ENCODE assay signal across 13 mouse cellular contexts in the genomic region with DNA sequence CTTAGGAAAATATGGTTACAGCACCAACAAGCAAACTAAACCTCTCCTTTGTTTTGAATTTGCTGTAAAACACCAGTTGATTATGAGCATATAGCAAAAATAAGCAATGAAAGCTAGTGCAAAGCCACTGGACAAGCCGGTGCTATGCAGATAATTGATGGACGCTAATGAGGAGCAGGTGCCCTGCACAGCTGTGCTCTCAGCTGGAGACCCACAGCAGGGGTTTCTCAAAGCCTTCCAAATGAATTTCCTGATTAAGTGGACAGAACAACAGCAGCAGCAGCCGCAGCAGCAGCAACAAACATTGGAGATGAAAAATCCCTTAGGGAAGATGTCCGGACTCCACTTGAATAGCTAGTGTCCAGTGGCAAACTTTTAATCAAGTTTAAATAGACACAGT.
DNase-seq lines count a peak whose midpoint lies in the region; ATAC-seq and TF ChIP-seq lines count a peak whose summit lies in the region.
"Had no signal": no experiment of that assay in that cellular context is flagged by ENCODE, and none has a peak within 500 bp of the region (broad histone marks: within the 10 kb centered on the region; RNA-seq: fewer than 3 reads in every experiment).

No protein-coding gene starts in this region.

- H3K4me2 ChIP-seq in forebrain, embryonic 12.5 days, result no peak overlapping the region
- H3K4me2 ChIP-seq in forebrain, embryonic 16.5 days (ENCODE audit: low read length), result no peak overlapping the region
- H3K4me2 ChIP-seq in lung, embryonic 14.5 days, result no peak overlapping the region
- no peak overlapping the region for H3K4me2 ChIP-seq in forebrain, embryonic 14.5 days (ENCODE audit: low read length)
- H3K4me2 ChIP-seq in neural tube, embryonic 11.5 days (ENCODE audit: low read depth), result no peak overlapping the region
- H3K4me2 ChIP-seq: embryonic facial prominence, embryonic 13.5 days; limb, embryonic 15.5 days had no signal

- H3K36me3 ChIP-seq in forebrain, embryonic 12.5 days (replicated peaks), result no peaks in the 10 kb centered on the region
- no peaks in the 10 kb centered on the region for H3K36me3 ChIP-seq in forebrain, embryonic 16.5 days (ENCODE audit: control insufficient read depth, insufficient read depth)
- no peaks in the 10 kb centered on the region for H3K36me3 ChIP-seq in lung, embryonic 14.5 days (ENCODE audit: insufficient read depth)
- no peaks in the 10 kb centered on the region for H3K36me3 ChIP-seq in forebrain, embryonic 14.5 days (ENCODE audit: control insufficient read depth, insufficient read depth, low read length)
- no peaks in the 10 kb centered on the region for H3K36me3 ChIP-seq in neural tube, embryonic 11.5 days (ENCODE audit: control insufficient read depth, insufficient read depth, low read length)
- H3K36me3 ChIP-seq: embryonic facial prominence, embryonic 13.5 days; limb, embryonic 15.5 days had no signal

- peak; percentile 51 for DNase-seq in lung, embryonic 14.5 days
- DNase-seq in lung, postnatal 14 days, result no peak
- no peak for DNase-seq in forebrain, embryonic 14.5 days (ENCODE audit: low spot score)
- peak; percentile 68 for DNase-seq in neural tube, embryonic 11.5 days (ENCODE audit: low spot score)
- no peak for DNase-seq in layer of hippocampus, postnatal 14 days (ENCODE audit: low spot score in 2 of 2)
- DNase-seq: B cell, adult 2 months; gastrocnemius, postnatal 36 days; right cerebral cortex, adult 18-20 months had no signal

- no peak overlapping the region for H3K4me3 ChIP-seq in forebrain, embryonic 12.5 days (replicated peaks)
- H3K4me3 ChIP-seq in forebrain, embryonic 16.5 days (replicated peaks; ENCODE audit: low read length), result no peak overlapping the region
- H3K4me3 ChIP-seq in lung, embryonic 14.5 days (ENCODE audit: low read depth, low read length), result no peak overlapping the region
- H3K4me3 ChIP-seq in forebrain, embryonic 14.5 days (ENCODE audit: low read depth, low read length), result no peak overlapping the region
- no peak overlapping the region for H3K4me3 ChIP-seq in neural tube, embryonic 11.5 days (ENCODE audit: low read depth, low read length)
- H3K4me3 ChIP-seq: embryonic facial prominence, embryonic 13.5 days; limb, embryonic 15.5 days had no signal

- TF ChIP-seq CTCF in lung, embryonic 14.5 days (IDR thresholded peaks at IDR 0.05; ENCODE audit: low read depth), result no peak

- 0 out of 2 replicates have a peak overlapping the region, but pooled peaks have one; percentile 9 for H3K27ac ChIP-seq in forebrain, embryonic 12.5 days
- no peak overlapping the region for H3K27ac ChIP-seq in forebrain, embryonic 16.5 days (ENCODE audit: low read length)
- H3K27ac ChIP-seq in lung, embryonic 14.5 days (ENCODE audit: low read depth), result no peak overlapping the region
- no peak overlapping the region for H3K27ac ChIP-seq in forebrain, embryonic 14.5 days (ENCODE audit: low read depth, low read length)
- H3K27ac ChIP-seq in neural tube, embryonic 11.5 days (ENCODE audit: low read depth, low read length), result no peak overlapping the region
- H3K27ac ChIP-seq: embryonic facial prominence, embryonic 13.5 days; limb, embryonic 15.5 days had no signal

- H3K9ac ChIP-seq in forebrain, embryonic 12.5 days, result no peak overlapping the region
- no peak overlapping the region for H3K9ac ChIP-seq in forebrain, embryonic 16.5 days (replicated peaks; ENCODE audit: low read depth, low read length)
- no peak overlapping the region for H3K9ac ChIP-seq in lung, embryonic 14.5 days
- no peak overlapping the region for H3K9ac ChIP-seq in forebrain, embryonic 14.5 days (ENCODE audit: low read length)
- no peak overlapping the region for H3K9ac ChIP-seq in neural tube, embryonic 11.5 days (ENCODE audit: low read length)
- H3K9ac ChIP-seq: embryonic facial prominence, embryonic 13.5 days; limb, embryonic 15.5 days had no signal

- H3K9me3 ChIP-seq in forebrain, embryonic 12.5 days, result no peaks in the 10 kb centered on the region
- no peaks in the 10 kb centered on the region for H3K9me3 ChIP-seq in forebrain, embryonic 16.5 days (ENCODE audit: control insufficient read depth, low read length)
- no peaks in the 10 kb centered on the region for H3K9me3 ChIP-seq in lung, embryonic 14.5 days (ENCODE audit: low read depth, low read length)
- no peaks in the 10 kb centered on the region for H3K9me3 ChIP-seq in forebrain, embryonic 14.5 days (replicated peaks; ENCODE audit: control insufficient read depth, low read length)
- H3K9me3 ChIP-seq in neural tube, embryonic 11.5 days (ENCODE audit: control insufficient read depth, low read length), result no peaks in the 10 kb centered on the region
- H3K9me3 ChIP-seq: embryonic facial prominence, embryonic 13.5 days; limb, embryonic 15.5 days had no signal

- under 1% methylated on average over 4 of the region's 4 CpGs for WGBS in forebrain, embryonic 12.5 days
- 2% methylated on average over 4 of the region's 4 CpGs for WGBS in forebrain, embryonic 16.5 days
- 21% methylated on average over 4 of the region's 4 CpGs for WGBS in lung, embryonic 14.5 days
- 0% methylated on average over 4 of the region's 4 CpGs for WGBS in forebrain, embryonic 14.5 days
- WGBS in neural tube, embryonic 11.5 days, result 6% methylated on average over 4 of the region's 4 CpGs

- H3K4me1 ChIP-seq in forebrain, embryonic 12.5 days, result peaks cover 15% of the 10 kb centered on the region
- H3K4me1 ChIP-seq in forebrain, embryonic 16.5 days (replicated peaks; ENCODE audit: control insufficient read depth, insufficient read depth, low read length), result no peaks in the 10 kb centered on the region
- peaks cover 3% of the 10 kb centered on the region; the same call in 1 of the 2 replicates for H3K4me1 ChIP-seq in lung, embryonic 14.5 days (ENCODE audit: insufficient read depth)
- H3K4me1 ChIP-seq in forebrain, embryonic 14.5 days (ENCODE audit: control insufficient read depth, insufficient read depth, low read length), result no peaks in the 10 kb centered on the region
- H3K4me1 ChIP-seq in neural tube, embryonic 11.5 days (ENCODE audit: control insufficient read depth, insufficient read depth, low read length), result 0 out of 2 replicates have a peak, but pooled peaks cover 2% of the 10 kb centered on the region

- 0 out of 2 replicates have a peak, but pooled peaks have one; percentile 57 for ATAC-seq in forebrain, embryonic 12.5 days (ENCODE audit: low FRiP score)
- no peak for ATAC-seq in forebrain, embryonic 16.5 days
- peak; percentile 79; the same call in 1 of the 2 replicates for ATAC-seq in lung, embryonic 14.5 days (ENCODE audit: insufficient read depth)
- 0 out of 2 replicates have a peak, but pooled peaks have one; percentile 23 for ATAC-seq in forebrain, embryonic 14.5 days
- peak; percentile 60; the same call in 1 of the 2 replicates for ATAC-seq in neural tube, embryonic 11.5 days (ENCODE audit: insufficient read depth, low FRiP score, low TSS enrichment)
- ATAC-seq in monocyte, adult 5-6 weeks (replicated peaks; ENCODE audit: insufficient number of reproducible peaks, low FRiP score, low TSS enrichment, poor library complexity, severe bottlenecking), result no peak

- no peaks in the 10 kb centered on the region for H3K27me3 ChIP-seq in forebrain, embryonic 12.5 days
- H3K27me3 ChIP-seq in forebrain, embryonic 16.5 days (replicated peaks; ENCODE audit: control insufficient read depth, insufficient read depth, low read length), result no peaks in the 10 kb centered on the region
- no peaks in the 10 kb centered on the region for H3K27me3 ChIP-seq in lung, embryonic 14.5 days (ENCODE audit: insufficient read depth, low read length)
- H3K27me3 ChIP-seq in forebrain, embryonic 14.5 days (replicated peaks; ENCODE audit: control insufficient read depth, insufficient read depth, low read length), result no peaks in the 10 kb centered on the region
- H3K27me3 ChIP-seq in neural tube, embryonic 11.5 days (ENCODE audit: control insufficient read depth, insufficient read depth, low read length), result no peaks in the 10 kb centered on the region
- H3K27me3 ChIP-seq: embryonic facial prominence, embryonic 13.5 days; limb, embryonic 15.5 days had no signal

Comparison
In these comparisons a context has a peak if more than half of its experiments do, and no peak if none do; other contexts are left out.
1. ATAC-seq: peak in forebrain, embryonic 12.5 days (single experiment), lung, embryonic 14.5 days (single experiment), forebrain, embryonic 14.5 days (single experiment) and neural tube, embryonic 11.5 days (single experiment); none in forebrain, embryonic 16.5 days (single experiment) and monocyte, adult 5-6 weeks (single experiment).
2. DNase-seq: peak in lung, embryonic 14.5 days (single experiment) and neural tube, embryonic 11.5 days (single experiment); none in lung, postnatal 14 days (single experiment), forebrain, embryonic 14.5 days (single experiment) and layer of hippocampus, postnatal 14 days (0 of 2).